Mouse (Mus musculus) heart, postnatal 0 days (tissue): ENCODE results near the gene Wdr46. TPM values are rescaled to one million over a fixed set of nuclear protein-coding genes. Genes with fewer than 3 reads are reported as not detected.
"Not testable (repeated sequence)": the region's sequence is repeated elsewhere in the genome, so short reads cannot be mapped to it uniquely, and the experiment has no call there.

Experiments
- ATAC-seq: fragments of 200-750 bp; cut with Nextera tagmentation; 2 replicates; pipeline ENCODE4 v1.8.0; 2017; ENCODE audit warnings: low read depth, moderate number of reproducible peaks, moderate library complexity; ENCODE audit not compliant: insufficient read depth
- DNase-seq: peaks from one replicate; pipeline ENCODE4 v3.0.0-alpha.2; 2016; ENCODE audit warnings: low spot score
- H3K27ac ChIP-seq: fragments of 300-500 bp; sonication (generic); 2 replicates; pipeline ENCODE4 v1.5.1; 2014; ENCODE audit warnings: low read depth, mild to moderate bottlenecking
- H3K27me3 ChIP-seq: fragments of 300-500 bp; sonication (generic); 2 replicates; pipeline ENCODE4 v1.6.1; 2014; ENCODE audit warnings: low read length, mixed read lengths; ENCODE audit not compliant: control insufficient read depth, insufficient read depth
- H3K36me3 ChIP-seq: fragments of 300-500 bp; sonication (generic); replicated peaks from 2 replicates; pipeline ENCODE4 v1.6.1; 2014; ENCODE audit warnings: low read length, mixed read lengths; ENCODE audit not compliant: control insufficient read depth, insufficient read depth
- H3K4me1 ChIP-seq: fragments of 300-500 bp; sonication (generic); 2 replicates; pipeline ENCODE4 v1.6.1; 2014; ENCODE audit warnings: antibody characterized with exemption; ENCODE audit not compliant: control insufficient read depth, insufficient read depth
- H3K4me2 ChIP-seq: fragments of 300-500 bp; sonication (generic); 2 replicates; pipeline ENCODE4 v1.6.1; 2014; ENCODE audit warnings: low read depth, mild to moderate bottlenecking, low read length, moderate library complexity
- H3K4me3 ChIP-seq: fragments of 300-500 bp; sonication (generic); 2 replicates; pipeline ENCODE4 v1.5.1; 2014; ENCODE audit warnings: low read depth, low read length
- H3K9ac ChIP-seq: fragments of 300-500 bp; sonication (generic); replicated peaks from 2 replicates; pipeline ENCODE4 v1.6.1; 2014; ENCODE audit warnings: low read depth, low read length, mixed read lengths
- H3K9me3 ChIP-seq: fragments of 300-500 bp; sonication (generic); replicated peaks from 2 replicates; pipeline ENCODE4 v1.6.1; 2016; ENCODE audit warnings: low read length; ENCODE audit not compliant: control insufficient read depth
- CTCF ChIP-seq: IDR thresholded peaks from 2 replicates; pipeline ENCODE4 v1.5.1; 2016; ENCODE audit warnings: antibody characterized with exemption, control low read depth, low read depth
- EP300 ChIP-seq: IDR thresholded peaks from 2 replicates; pipeline ENCODE4 v1.6.1; 2016; ENCODE audit warnings: antibody characterized with exemption, low read depth
- WGBS: fragments of 180-500 bp; shearing (Covaris S2); extraction: QIAGEN DNeasy Blood & Tissue Kit; methylation state at CpG from one replicate; pipeline ENCODE4 v1.1.7; 2014; 5-methylcytosine and 5-hydroxymethylcytosine counted together
- polyA plus RNA-seq: library from polyadenylated mRNA; unstranded; fragments of >200 nt; fragmentation: Nextera tagmentation; extraction: Ambion mirVana; gene quantifications from 2 replicates; pipeline ENCODE4 v1.2.1, GENCODE M21; 2015
- total RNA-seq: library from RNA; depleted of rRNA; stranded (reverse); fragments of >200 nt; gene quantifications from 2 replicates; pipeline ENCODE4 v1.2.3, GENCODE M21; 2014; ENCODE audit warnings: low replicate concordance; rRNA removed

Gene Wdr46
- total RNA-seq (6.7 and 10.9 TPM in 2 replicates), polyA plus RNA-seq (8.9 and 11.1 TPM in 2 replicates)

- Histone ChIP-seq H3K27ac (peak within 1 kb of the TSS; percentile 41; the same call in 1 of the 2 replicates), H3K9me3 (no peaks in the 10 kb centered on the region), H3K4me3 (peak within 1 kb of the TSS; percentile 77), H3K4me2 (peak within 1 kb of the TSS; percentile 100), H3K9ac (peak within 1 kb of the TSS; percentile 87), H3K4me1 (peaks cover 13% of the 10 kb centered on the region), H3K27me3 (no peaks in the 10 kb centered on the region), H3K36me3 (peaks cover 45% of the 10 kb centered on the region)
- WGBS, result under 1% methylated on average over 36 of the region's 36 CpGs
- DNase-seq (peak; percentile 94), ATAC-seq (peak; percentile 88)
- TF ChIP-seq EP300, result peak; percentile 39; the same call in 1 of the 2 replicates
- no peak for TF ChIP-seq CTCF
Observed at GRCm38 (mm10) chr17:33940206-33940805, at the start of gene Wdr46, which contains the start of gene Pfdn6. Gene Wdr46, plus strand, starts transcription at chr17:33940660. Gene Pfdn6, minus strand, starts transcription at chr17:33940343.

- no peak overlapping the region for H3K4me3 ChIP-seq
- H3K36me3 ChIP-seq, result peaks cover under 1% of the 10 kb centered on the region; the same call in 1 of the 2 replicates
- H3K9me3 ChIP-seq, result no peaks in the 10 kb centered on the region
- no peaks in the 10 kb centered on the region for H3K27me3 ChIP-seq
- 61% methylated on average over 2 of the region's 2 CpGs for WGBS
- no peak for ATAC-seq
- H3K27ac ChIP-seq, result no peak overlapping the region
- DNase-seq, result no peak
- H3K4me2 ChIP-seq, result no peak overlapping the region
- TF ChIP-seq CTCF (no peak), EP300 (no peak)
- H3K4me1 ChIP-seq, result peaks cover 9% of the 10 kb centered on the region
- H3K9ac ChIP-seq, result no peak overlapping the region
Observed at GRCm38 (mm10) chr17:33891357-33891756, 49.1 kb upstream of the Wdr46 start.

DNA sequence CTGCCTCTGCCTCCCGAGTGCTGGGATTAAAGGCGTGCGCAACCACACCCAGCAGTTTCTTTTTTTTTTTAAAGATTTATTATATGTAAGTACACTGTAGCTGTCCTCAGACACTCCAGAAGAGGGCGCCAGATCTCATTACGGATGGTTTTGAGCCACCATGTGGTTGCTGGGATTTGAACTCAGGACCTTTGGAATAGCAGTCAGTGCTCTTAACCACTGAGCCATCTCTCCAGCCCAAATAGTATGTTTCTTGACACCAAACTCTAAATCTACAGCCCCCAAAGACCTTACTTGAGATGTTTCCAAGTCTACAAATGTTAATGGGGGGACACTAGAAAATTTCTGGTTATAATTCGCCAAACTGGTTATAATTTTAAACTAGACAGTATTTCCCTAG, 48.6 kb upstream of the Wdr46 start:
- not testable (repeated sequence) for H3K27ac ChIP-seq, H3K4me2 ChIP-seq, H3K9ac ChIP-seq, H3K27me3 ChIP-seq, H3K9me3 ChIP-seq, H3K36me3 ChIP-seq, ATAC-seq, H3K4me1 ChIP-seq, H3K4me3 ChIP-seq, DNase-seq
- WGBS, result 64% methylated on average over 6 of the region's 6 CpGs

DNA sequence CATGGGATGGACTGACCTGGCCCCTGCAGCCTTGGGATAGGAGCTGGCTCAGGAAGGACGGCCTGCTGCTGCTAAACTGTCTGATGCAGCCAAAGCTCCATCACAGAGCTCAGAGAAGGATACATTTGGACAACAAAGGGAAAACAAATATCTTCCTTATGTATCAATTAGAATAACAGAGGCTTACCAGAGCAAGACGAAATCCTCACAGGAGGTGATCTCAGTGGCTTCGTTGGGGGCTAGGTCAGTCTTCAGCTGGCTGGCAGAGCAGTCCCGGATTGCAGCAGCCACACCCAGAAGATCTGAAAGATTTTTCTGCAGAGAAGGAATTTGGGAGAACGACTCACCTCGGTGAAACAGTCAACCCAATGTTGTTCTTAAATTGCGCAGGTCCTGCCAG, 48.0 kb upstream of the Wdr46 start:
- WGBS, result 35% methylated on average over 7 of the region's 7 CpGs

GRCm38 (mm10) chr17:33893011-33893410, 47.4 kb upstream of the Wdr46 start:
- H3K4me3 ChIP-seq, H3K36me3 ChIP-seq, H3K27ac ChIP-seq, H3K27me3 ChIP-seq, DNase-seq, H3K4me1 ChIP-seq, H3K4me2 ChIP-seq, H3K9ac ChIP-seq, ATAC-seq, H3K9me3 ChIP-seq: not testable (repeated sequence)
- WGBS, result 70% methylated on average over 4 of the region's 4 CpGs

More for the DNA sequence above, 48.0 kb upstream of the Wdr46 start:
- ATAC-seq, result no peak
- H3K9me3 ChIP-seq, result no peaks in the 10 kb centered on the region
- no peak overlapping the region for H3K4me2 ChIP-seq
- peaks cover 9% of the 10 kb centered on the region for H3K4me1 ChIP-seq
- H3K27ac ChIP-seq, result no peak overlapping the region
- H3K4me3 ChIP-seq, result no peak overlapping the region
- H3K27me3 ChIP-seq, result no peaks in the 10 kb centered on the region
- H3K9ac ChIP-seq, result no peak overlapping the region
- no peak for TF ChIP-seq CTCF
- TF ChIP-seq EP300, result no peak
- DNase-seq, result no peak
- H3K36me3 ChIP-seq, result no peaks in the 10 kb centered on the region
